ENCODE assay signal across 9 mouse cellular contexts in the genomic region with DNA sequence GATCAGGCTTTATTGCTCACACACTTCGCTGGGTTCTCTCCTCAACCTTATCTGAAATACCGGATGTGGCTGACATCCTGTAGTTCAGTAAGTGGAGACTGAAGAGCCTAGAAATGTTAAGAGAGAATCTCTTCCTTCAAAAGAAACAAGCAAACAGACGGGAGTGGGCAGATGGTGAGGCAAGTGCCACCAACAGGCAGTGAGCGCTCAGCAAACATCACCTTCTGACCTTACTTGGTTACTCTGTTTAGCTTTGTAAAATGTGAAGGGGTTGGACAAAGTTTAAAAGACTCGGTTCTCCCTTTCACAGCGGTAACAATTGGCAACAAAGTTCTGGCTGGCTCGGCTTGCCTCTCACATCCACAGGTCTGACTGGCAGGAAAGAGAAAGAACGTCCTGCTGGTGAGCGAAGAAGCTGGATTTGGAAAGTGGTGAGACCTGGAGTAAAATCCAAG. TPM values are rescaled to one million over a fixed set of nuclear protein-coding genes. Genes with fewer than 3 reads are reported as not detected.
DNase-seq lines count a peak whose midpoint lies in the region; ATAC-seq and TF ChIP-seq lines count a peak whose summit lies in the region.
"Had no signal": no experiment of that assay in that cellular context is flagged by ENCODE, and none has a peak within 500 bp of the region (broad histone marks: within the 10 kb centered on the region; RNA-seq: fewer than 3 reads in every experiment).

No protein-coding gene starts in this region.

- H3K27ac ChIP-seq in gastrocnemius, adult 2 months, result peak overlapping the region; percentile 74
- peak overlapping the region; percentile 57 for H3K27ac ChIP-seq in heart, embryonic 11.5 days (ENCODE audit: low read depth, low read length)
- peak overlapping the region; percentile 40 for H3K27ac ChIP-seq in liver, embryonic 16.5 days (ENCODE audit: low read length)
- 0 out of 2 replicates have a peak overlapping the region, but pooled peaks have one; percentile 14 for H3K27ac ChIP-seq in stomach, postnatal 0 days (replicated peaks)

- H3K4me2 ChIP-seq in heart, embryonic 11.5 days, result peak overlapping the region; percentile 40
- peak overlapping the region; percentile 6; the same call in 1 of the 2 replicates for H3K4me2 ChIP-seq in liver, embryonic 16.5 days (ENCODE audit: low read depth, low read length)
- H3K4me2 ChIP-seq in stomach, postnatal 0 days (replicated peaks; ENCODE audit: low read depth), result no peak overlapping the region; the same call in 1 of the 2 replicates

- no peak for TF ChIP-seq CTCF in gastrocnemius, adult 2 months (IDR thresholded peaks at IDR 0.05)
- no peak for TF ChIP-seq CTCF in stomach, postnatal 0 days (IDR thresholded peaks at IDR 0.05; ENCODE audit: low read depth)

- 19% methylated on average over 9 of the region's 9 CpGs for WGBS in heart, embryonic 11.5 days (ENCODE audit: insufficient replicate concordance)
- WGBS in liver, embryonic 16.5 days (ENCODE audit: insufficient replicate concordance), result 4% methylated on average over 9 of the region's 9 CpGs
- 22% methylated on average over 9 of the region's 9 CpGs for WGBS in stomach, postnatal 0 days

- intact Hi-C loops in gastrocnemius, adult 2 months (cut with DNase I), result no loop called here
- intact Hi-C loops in gastrocnemius, postnatal 36 days (cut with DNase I), result no loop called here

- H3K9ac ChIP-seq in heart, embryonic 11.5 days (ENCODE audit: low read depth, low read length), result 0 out of 2 replicates have a peak overlapping the region, but pooled peaks have one; percentile 43
- H3K9ac ChIP-seq in liver, embryonic 16.5 days (ENCODE audit: low read depth, low read length), result no peak overlapping the region
- H3K9ac ChIP-seq in stomach, postnatal 0 days (ENCODE audit: low read length), result no peak overlapping the region

- no peaks in the 10 kb centered on the region for H3K27me3 ChIP-seq in heart, embryonic 11.5 days (ENCODE audit: control insufficient read depth, insufficient read depth, low read length)
- no peaks in the 10 kb centered on the region for H3K27me3 ChIP-seq in liver, embryonic 16.5 days (ENCODE audit: control insufficient read depth, insufficient read depth, low read depth, low read length)
- no peaks in the 10 kb centered on the region for H3K27me3 ChIP-seq in stomach, postnatal 0 days (ENCODE audit: control insufficient read depth, insufficient read depth, low read length)

- H3K4me1 ChIP-seq in heart, embryonic 11.5 days (ENCODE audit: control insufficient read depth, insufficient read depth, low read length), result peaks cover 10% of the 10 kb centered on the region; the same call in 1 of the 2 replicates
- peaks cover 6% of the 10 kb centered on the region for H3K4me1 ChIP-seq in liver, embryonic 16.5 days (ENCODE audit: control insufficient read depth, low read depth, low read length)
- H3K4me1 ChIP-seq in stomach, postnatal 0 days (replicated peaks; ENCODE audit: control insufficient read depth, insufficient read depth), result no peaks in the 10 kb centered on the region

- no peak for TF ChIP-seq EP300 in stomach, postnatal 0 days (optimal IDR thresholded peaks at IDR 0.05)

- ATAC-seq in heart, embryonic 11.5 days (replicated peaks; ENCODE audit: insufficient number of reproducible peaks, low FRiP score, low TSS enrichment), result no peak
- ATAC-seq in liver, embryonic 16.5 days (ENCODE audit: low read depth), result peak; percentile 68
- ATAC-seq in stomach, postnatal 0 days (ENCODE audit: low FRiP score, low TSS enrichment), result no peak

- no peaks in the 10 kb centered on the region for H3K36me3 ChIP-seq in heart, embryonic 11.5 days (ENCODE audit: control insufficient read depth, insufficient read depth, low read length)
- H3K36me3 ChIP-seq in liver, embryonic 16.5 days (ENCODE audit: control insufficient read depth, insufficient read depth), result no peaks in the 10 kb centered on the region
- no peaks in the 10 kb centered on the region for H3K36me3 ChIP-seq in stomach, postnatal 0 days (ENCODE audit: control insufficient read depth, insufficient read depth, low read length)

- DNase-seq in gastrocnemius, adult 2 months, result no peak
- no peak for DNase-seq in gastrocnemius, postnatal 36 days
- no peak for DNase-seq in stomach, postnatal 0 days (ENCODE audit: low spot score)
- no peak for DNase-seq in left cerebral cortex, adult 8-10 months (ENCODE audit: low spot score in 2 of 2)
- DNase-seq in right cerebral cortex, postnatal 14 days, result no peak
- DNase-seq in cerebellum, adult 9-10 months, result no peak

- H3K4me3 ChIP-seq in gastrocnemius, adult 2 months, result peak overlapping the region; percentile 27; the same call in 1 of the 2 replicates
- no peak overlapping the region for H3K4me3 ChIP-seq in heart, embryonic 11.5 days (ENCODE audit: low read depth, low read length)
- H3K4me3 ChIP-seq in liver, embryonic 16.5 days (ENCODE audit: low read depth, low read length), result no peak overlapping the region
- H3K4me3 ChIP-seq in stomach, postnatal 0 days (ENCODE audit: low read depth, low read length), result no peak overlapping the region
- H3K4me3 ChIP-seq: erythroblast, embryonic 14.5 days had no signal

- no peaks in the 10 kb centered on the region for H3K9me3 ChIP-seq in heart, embryonic 11.5 days (replicated peaks; ENCODE audit: control insufficient read depth, low read length)
- H3K9me3 ChIP-seq in liver, embryonic 16.5 days (replicated peaks; ENCODE audit: control insufficient read depth, low read length), result no peaks in the 10 kb centered on the region
- H3K9me3 ChIP-seq in stomach, postnatal 0 days (ENCODE audit: control insufficient read depth, low read length), result no peaks in the 10 kb centered on the region

RNA-seq across cellular contexts. Expression of a gene that starts 8.0 kb away (rescaled TPM):
- not detected for total RNA-seq in gastrocnemius, adult 2 months (2021)
- not detected for total RNA-seq in gastrocnemius, postnatal 36 days (2021)
- not detected in 2 replicates for polyA plus RNA-seq in heart, embryonic 11.5 days (2014; fragmentation: Nextera tagmentation; extraction: Ambion mirVana)
- 0.05 and 0.08 TPM in 2 replicates for polyA plus RNA-seq in liver, embryonic 16.5 days (2015; fragmentation: Nextera tagmentation; extraction: Ambion mirVana)
- polyA plus RNA-seq in stomach, postnatal 0 days (2015; fragmentation: Nextera tagmentation; extraction: Ambion mirVana), result 0.05 and 0.06 TPM in 2 replicates
- total RNA-seq in left cerebral cortex, adult 8-10 months (2022), result under 1 TPM in 2 of 4 experiments, not detected in 2; 0.22 to 0.30 TPM
- polyA plus RNA-seq: erythroblast, embryonic 14.5 days had no signal

RNA-seq across cellular contexts. Expression of a gene that starts 51.4 kb away (rescaled TPM):
- under 1 TPM; 0.59 to 0.71 TPM for total RNA-seq in gastrocnemius, adult 2 months (2021)
- under 1 TPM; 0.52 to 0.61 TPM for total RNA-seq in gastrocnemius, postnatal 36 days (2021)
- polyA plus RNA-seq in heart, embryonic 11.5 days (2014; fragmentation: Nextera tagmentation; extraction: Ambion mirVana), result 0.48 and 0.62 TPM in 2 replicates
- polyA plus RNA-seq in liver, embryonic 16.5 days (2015; fragmentation: Nextera tagmentation; extraction: Ambion mirVana), result 0.96 and 1.0 TPM in 2 replicates
- 0.08 and 0.16 TPM in 2 replicates for polyA plus RNA-seq in stomach, postnatal 0 days (2015; fragmentation: Nextera tagmentation; extraction: Ambion mirVana)
- total RNA-seq in left cerebral cortex, adult 8-10 months (2022), result 1 to 10 TPM; 1.6 to 3.4 (median 2.2) TPM
- polyA plus RNA-seq: erythroblast, embryonic 14.5 days had no signal

RNA-seq across cellular contexts. Expression of a gene that starts 51.5 kb away (rescaled TPM):
- total RNA-seq in gastrocnemius, adult 2 months (2021), result 10 to 100 TPM; 16.1 to 21.2 TPM
- 10 to 100 TPM; 15.5 to 17.4 TPM for total RNA-seq in gastrocnemius, postnatal 36 days (2021)
- 39.7 and 43.6 TPM in 2 replicates for polyA plus RNA-seq in heart, embryonic 11.5 days (2014; fragmentation: Nextera tagmentation; extraction: Ambion mirVana)
- polyA plus RNA-seq in liver, embryonic 16.5 days (2015; fragmentation: Nextera tagmentation; extraction: Ambion mirVana), result 33.9 and 34.2 TPM in 2 replicates
- 166 and 169 TPM in 2 replicates for polyA plus RNA-seq in stomach, postnatal 0 days (2015; fragmentation: Nextera tagmentation; extraction: Ambion mirVana)
- 10 to 100 TPM; 22.4 to 36.2 (median 26.7) TPM for total RNA-seq in left cerebral cortex, adult 8-10 months (2022)

Comparison
In these comparisons a context has a peak if more than half of its experiments do, and no peak if none do; other contexts are left out.
1. H3K27ac ChIP-seq: peak in every context shown above with its lines; median percentile 74 in gastrocnemius, adult 2 months; 57 in heart, embryonic 11.5 days; 40 in liver, embryonic 16.5 days; 14 in stomach, postnatal 0 days.